ENCODE assay signal across 8 mouse cellular contexts in genomic region chr3:130576683-130577082, GRCm38 (mm10). TPM values are rescaled to one million over a fixed set of nuclear protein-coding genes. Genes with fewer than 3 reads are reported as not detected.
DNase-seq lines count a peak whose midpoint lies in the region; ATAC-seq and TF ChIP-seq lines count a peak whose summit lies in the region.

No protein-coding gene starts in this region.

- H3K27me3 ChIP-seq in forebrain, embryonic 14.5 days (replicated peaks; ENCODE audit: control insufficient read depth, insufficient read depth, low read length), result no peaks in the 10 kb centered on the region
- H3K27me3 ChIP-seq in forebrain, embryonic 16.5 days (replicated peaks; ENCODE audit: control insufficient read depth, insufficient read depth, low read length), result no peaks in the 10 kb centered on the region
- H3K27me3 ChIP-seq in midbrain, embryonic 10.5 days (ENCODE audit: low read depth, poor library complexity, severe bottlenecking), result no peaks in the 10 kb centered on the region
- H3K27me3 ChIP-seq in midbrain, embryonic 13.5 days, result no peaks in the 10 kb centered on the region
- no peaks in the 10 kb centered on the region for H3K27me3 ChIP-seq in testis, adult 2 months (ENCODE audit: control insufficient read depth, insufficient read depth, low read length)
- no peaks in the 10 kb centered on the region for H3K27me3 ChIP-seq in hindbrain, embryonic 12.5 days

- no peak overlapping the region for H3K4me2 ChIP-seq in forebrain, embryonic 14.5 days (ENCODE audit: low read length)
- H3K4me2 ChIP-seq in forebrain, embryonic 16.5 days (ENCODE audit: low read length), result no peak overlapping the region
- H3K4me2 ChIP-seq in midbrain, embryonic 13.5 days (replicated peaks), result no peak overlapping the region
- no peak overlapping the region for H3K4me2 ChIP-seq in hindbrain, embryonic 12.5 days (replicated peaks)

- no peaks in the 10 kb centered on the region for H3K9me3 ChIP-seq in forebrain, embryonic 14.5 days (replicated peaks; ENCODE audit: control insufficient read depth, low read length)
- H3K9me3 ChIP-seq in forebrain, embryonic 16.5 days (ENCODE audit: control insufficient read depth, low read length), result no peaks in the 10 kb centered on the region
- no peaks in the 10 kb centered on the region for H3K9me3 ChIP-seq in midbrain, embryonic 10.5 days (replicated peaks)
- no peaks in the 10 kb centered on the region for H3K9me3 ChIP-seq in midbrain, embryonic 13.5 days
- no peaks in the 10 kb centered on the region for H3K9me3 ChIP-seq in hindbrain, embryonic 12.5 days (replicated peaks)

- H3K4me3 ChIP-seq in forebrain, embryonic 14.5 days (ENCODE audit: low read depth, low read length), result no peak overlapping the region
- H3K4me3 ChIP-seq in forebrain, embryonic 16.5 days (replicated peaks; ENCODE audit: low read length), result no peak overlapping the region
- no peak overlapping the region for H3K4me3 ChIP-seq in midbrain, embryonic 10.5 days
- H3K4me3 ChIP-seq in midbrain, embryonic 13.5 days (replicated peaks), result no peak overlapping the region
- no peak overlapping the region for H3K4me3 ChIP-seq in testis, adult 2 months (ENCODE audit: control insufficient read depth, low read depth, low read length)
- H3K4me3 ChIP-seq in hindbrain, embryonic 12.5 days, result no peak overlapping the region

- no peak overlapping the region for H3K9ac ChIP-seq in forebrain, embryonic 14.5 days (ENCODE audit: low read length)
- no peak overlapping the region for H3K9ac ChIP-seq in forebrain, embryonic 16.5 days (replicated peaks; ENCODE audit: low read depth, low read length)
- no peak overlapping the region for H3K9ac ChIP-seq in midbrain, embryonic 13.5 days (replicated peaks)
- no peak overlapping the region for H3K9ac ChIP-seq in hindbrain, embryonic 12.5 days

- no peaks in the 10 kb centered on the region for H3K36me3 ChIP-seq in forebrain, embryonic 14.5 days (ENCODE audit: control insufficient read depth, insufficient read depth, low read length)
- no peaks in the 10 kb centered on the region for H3K36me3 ChIP-seq in forebrain, embryonic 16.5 days (ENCODE audit: control insufficient read depth, insufficient read depth)
- H3K36me3 ChIP-seq in midbrain, embryonic 10.5 days, result no peaks in the 10 kb centered on the region
- no peaks in the 10 kb centered on the region for H3K36me3 ChIP-seq in midbrain, embryonic 13.5 days
- no peaks in the 10 kb centered on the region for H3K36me3 ChIP-seq in testis, adult 2 months (ENCODE audit: control insufficient read depth, insufficient read depth, low read length)
- no peaks in the 10 kb centered on the region for H3K36me3 ChIP-seq in hindbrain, embryonic 12.5 days

- no peaks in the 10 kb centered on the region for H3K4me1 ChIP-seq in forebrain, embryonic 14.5 days (ENCODE audit: control insufficient read depth, insufficient read depth, low read length)
- no peaks in the 10 kb centered on the region for H3K4me1 ChIP-seq in forebrain, embryonic 16.5 days (replicated peaks; ENCODE audit: control insufficient read depth, insufficient read depth, low read length)
- peaks cover 5% of the 10 kb centered on the region; the same call in 1 of the 2 replicates for H3K4me1 ChIP-seq in midbrain, embryonic 10.5 days
- H3K4me1 ChIP-seq in midbrain, embryonic 13.5 days (replicated peaks), result peaks cover 4% of the 10 kb centered on the region
- H3K4me1 ChIP-seq in testis, adult 2 months (ENCODE audit: control insufficient read depth, insufficient read depth, low read length), result 0 out of 2 replicates have a peak, but pooled peaks cover 2% of the 10 kb centered on the region
- H3K4me1 ChIP-seq in hindbrain, embryonic 12.5 days, result peaks cover 4% of the 10 kb centered on the region

- WGBS in forebrain, embryonic 14.5 days, result 64% methylated on average over 6 of the region's 6 CpGs
- 69% methylated on average over 6 of the region's 6 CpGs for WGBS in forebrain, embryonic 16.5 days
- WGBS in midbrain, embryonic 10.5 days, result 67% methylated on average over 6 of the region's 6 CpGs
- 67% methylated on average over 6 of the region's 6 CpGs for WGBS in midbrain, embryonic 13.5 days
- 67% methylated on average over 6 of the region's 6 CpGs for WGBS in hindbrain, embryonic 12.5 days

- DNase-seq in forebrain, embryonic 14.5 days (ENCODE audit: low spot score), result peak; percentile 37
- peak; percentile 36 for DNase-seq in midbrain, embryonic 10.5 days (ENCODE audit: low spot score)
- peak; percentile 44 for DNase-seq in embryo, embryonic 11 days
- DNase-seq in frontal cortex, postnatal 36 days (ENCODE audit: low spot score in 2 of 2), result no peak

- no peak for ATAC-seq in forebrain, embryonic 14.5 days
- no peak for ATAC-seq in forebrain, embryonic 16.5 days
- no peak for ATAC-seq in midbrain, embryonic 13.5 days
- no peak for ATAC-seq in hindbrain, embryonic 12.5 days (ENCODE audit: low FRiP score)

- H3K27ac ChIP-seq in forebrain, embryonic 14.5 days (ENCODE audit: low read depth, low read length), result no peak overlapping the region
- no peak overlapping the region for H3K27ac ChIP-seq in forebrain, embryonic 16.5 days (ENCODE audit: low read length)
- no peak overlapping the region for H3K27ac ChIP-seq in midbrain, embryonic 10.5 days (replicated peaks)
- no peak overlapping the region for H3K27ac ChIP-seq in midbrain, embryonic 13.5 days
- H3K27ac ChIP-seq in testis, adult 2 months (ENCODE audit: control insufficient read depth, insufficient read depth, low read depth, low read length), result no peak overlapping the region
- H3K27ac ChIP-seq in hindbrain, embryonic 12.5 days, result no peak overlapping the region

- no peak for TF ChIP-seq POLR2A in testis, adult 2 months (IDR thresholded peaks at IDR 0.05; ENCODE audit: control insufficient read depth, low read depth, low read length)

- peak; percentile 81 for TF ChIP-seq CTCF in testis, adult 2 months (IDR thresholded peaks at IDR 0.05; ENCODE audit: control insufficient read depth, insufficient read depth, insufficient replicate concordance, low read depth, low read length)

RNA-seq across cellular contexts. Expression of gene Etnppl, which starts 40.6 kb away (rescaled TPM):
- not detected in 2 replicates for polyA plus RNA-seq in forebrain, embryonic 14.5 days (2014; fragmentation: Nextera tagmentation; extraction: Ambion mirVana)
- 0.05 and 0.06 TPM in 2 replicates for polyA plus RNA-seq in forebrain, embryonic 16.5 days (2015; fragmentation: Nextera tagmentation; extraction: Ambion mirVana)
- 0.12 TPM in 1 of 2 replicates, not detected in the other for polyA plus RNA-seq in midbrain, embryonic 10.5 days (2016; fragmentation: Nextera tagmentation; extraction: Ambion mirVana)
- polyA plus RNA-seq in midbrain, embryonic 13.5 days (2015; fragmentation: Nextera tagmentation; extraction: Ambion mirVana), result not detected in 2 replicates
- not detected in 2 replicates for polyA plus RNA-seq in testis, adult 2 months (2012; rRNA removed)
- not detected in 2 replicates for polyA plus RNA-seq in hindbrain, embryonic 12.5 days (2016; fragmentation: Nextera tagmentation; extraction: Ambion mirVana)

Comparison
In these comparisons a context has a peak if more than half of its experiments do, and no peak if none do; other contexts are left out.
1. DNase-seq: peak in forebrain, embryonic 14.5 days (single experiment), midbrain, embryonic 10.5 days (single experiment) and embryo, embryonic 11 days (single experiment); none in frontal cortex, postnatal 36 days (0 of 2).